Mouse (Mus musculus): ENCODE results near the gene Fam169b.
A peak's percentile ranks its signal among the peaks of the same experiment; 100 is the strongest.
"Not testable (repeated sequence)": the region's sequence is repeated elsewhere in the genome, so short reads cannot be mapped to it uniquely, and the experiment has no call there.

Fam169b gene

GRCm38 (mm10) chr7:68287582-68287981 lies 13.9 kb downstream of the Fam169b start:
- DNase-seq: no peak

GRCm38 (mm10) chr7:68288000-68288399 lies 14.4 kb downstream of the Fam169b start:
- DNase-seq: not testable (repeated sequence)

- DNase-seq: no peak
These were observed 15.4 kb downstream of the Fam169b start for GRCm38 (mm10) chr7:68289081-68289480.

GRCm38 (mm10) chr7:68291603-68292002 lies 18.0 kb downstream of the Fam169b start:
- DNase-seq: no peak

GRCm38 (mm10) chr7:68293997-68294789 lies 20.6 kb downstream of the Fam169b start:
- DNase-seq: no peak

GRCm38 (mm10) chr7:68296487-68296886 lies 22.8 kb downstream of the Fam169b start:
- DNase-seq: no peak

GRCm38 (mm10) chr7:68298381-68299076 lies 24.9 kb downstream of the Fam169b start:
- DNase-seq: no peak

- peak; percentile 31 for DNase-seq
These were observed 27.5 kb downstream of the Fam169b start for GRCm38 (mm10) chr7:68301160-68301559.

GRCm38 (mm10) chr7:68302586-68303433 lies 29.2 kb downstream of the Fam169b start:
- DNase-seq: peak; percentile 82

- no peak for DNase-seq
These were observed 30.0 kb downstream of the Fam169b start for GRCm38 (mm10) chr7:68303685-68304084.

GRCm38 (mm10) chr7:68305781-68306575 lies 32.3 kb downstream of the Fam169b start:
- DNase-seq: no peak

- no peak for DNase-seq
These were observed 33.1 kb downstream of the Fam169b start for GRCm38 (mm10) chr7:68306756-68307155.

GRCm38 (mm10) chr7:68311469-68311868 lies 37.8 kb downstream of the Fam169b start:
- DNase-seq: peak; percentile 45

- DNase-seq: no peak
These were observed 38.8 kb downstream of the Fam169b start for GRCm38 (mm10) chr7:68312395-68312794.

GRCm38 (mm10) chr7:68313038-68313782 lies 39.6 kb downstream of the Fam169b start:
- no peak for DNase-seq

- DNase-seq: no peak
These were observed 40.6 kb downstream of the Fam169b start for GRCm38 (mm10) chr7:68314286-68314685.

- DNase-seq: no peak
These were observed 41.4 kb downstream of the Fam169b start for GRCm38 (mm10) chr7:68315068-68315467.

- no peak for DNase-seq
These were observed 44.6 kb downstream of the Fam169b start for GRCm38 (mm10) chr7:68318006-68318788.

GRCm38 (mm10) chr7:68318979-68319378 lies 45.3 kb downstream of the Fam169b start:
- no peak for DNase-seq

GRCm38 (mm10) chr7:68320078-68320810 lies 46.6 kb downstream of the Fam169b start:
- DNase-seq: peak; percentile 51

Measured in lung, postnatal 10 days (tissue).